32 mouse cellular contexts compared by ENCODE assay signal in genomic region chr11:53621582-53622439, GRCm38 (mm10). TPM values are rescaled to one million over a fixed set of nuclear protein-coding genes. Genes with fewer than 3 reads are reported as not detected.
"Had no signal": no experiment of that assay in that cellular context is flagged by ENCODE, and none has a peak within 500 bp of the region (broad histone marks: within the 10 kb centered on the region; RNA-seq: fewer than 3 reads in every experiment).

No protein-coding gene starts in this region.

- H3K4me3 ChIP-seq: layer of hippocampus, adult 2 months; midbrain, embryonic 10.5 days; midbrain, embryonic 13.5 days; myocyte; neural tube, embryonic 13.5 days had no signal

- H3K27ac ChIP-seq: kidney, postnatal 0 days; layer of hippocampus, adult 2 months; midbrain, embryonic 10.5 days; midbrain, embryonic 13.5 days; neural tube, embryonic 13.5 days had no signal

- H3K9ac ChIP-seq: lung, embryonic 14.5 days; midbrain, embryonic 13.5 days; neural tube, embryonic 13.5 days had no signal

- H3K27me3 ChIP-seq: midbrain, embryonic 13.5 days; neural tube, embryonic 13.5 days had no signal

- ATAC-seq: intestine, postnatal 0 days; lung, postnatal 0 days; midbrain, embryonic 13.5 days; midbrain, embryonic 16.5 days had no signal

- H3K36me3 ChIP-seq: midbrain, embryonic 10.5 days; midbrain, embryonic 13.5 days; neural tube, embryonic 13.5 days had no signal

- H3K4me2 ChIP-seq: liver, embryonic 11.5 days; lung, embryonic 14.5 days; midbrain, embryonic 13.5 days; neural tube, embryonic 13.5 days had no signal

- H3K9me3 ChIP-seq: midbrain, embryonic 10.5 days; neural tube, embryonic 13.5 days had no signal

- H3K4me1 ChIP-seq: midbrain, embryonic 13.5 days; neural tube, embryonic 13.5 days had no signal

- DNase-seq: kidney, adult 2 months; kidney, postnatal 25 days; layer of hippocampus, adult 9-11 months; lung, embryonic 14.5 days; lung, postnatal 4 days; retina, postnatal 1 day; right cerebral cortex, postnatal 25 days; spleen, adult 18-20 months; thymus, adult 18-20 months; thymus, postnatal 36 days had no signal

RNA-seq across cellular contexts. Expression of gene Il4, which starts 3.3 kb away (rescaled TPM):
- total RNA-seq: layer of hippocampus, adult 2 months; layer of hippocampus, postnatal 25 days; left cerebral cortex, adult 18-20 months; left cerebral cortex, postnatal 25 days; megakaryocyte progenitor cell, adult 5-6 weeks had no signal
- polyA plus RNA-seq: kidney, adult 2 months; large intestine, adult 2 months; testis, adult 2 months had no signal

RNA-seq across cellular contexts. Expression of gene Il13, which starts 12.7 kb away (rescaled TPM):
- total RNA-seq: layer of hippocampus, adult 2 months; layer of hippocampus, postnatal 25 days; left cerebral cortex, adult 18-20 months; left cerebral cortex, postnatal 25 days; megakaryocyte progenitor cell, adult 5-6 weeks; neutrophil, adult 5-6 weeks had no signal
- polyA plus RNA-seq: intestine, postnatal 0 days; kidney, adult 2 months; kidney, embryonic 14.5 days; kidney, postnatal 0 days; limb, embryonic 11.5 days; liver, embryonic 11.5 days; liver, embryonic 16.5 days; lung, embryonic 14.5 days; lung, postnatal 0 days; midbrain, embryonic 10.5 days; midbrain, embryonic 13.5 days; midbrain, embryonic 16.5 days; myocyte; neural tube, embryonic 13.5 days; stomach, embryonic 16.5 days; urinary bladder, adult 2 months had no signal
